Mouse (Mus musculus) c-Kit-positive CD71-positive TER-119-positive erythroid progenitor cells, embryonic 14.5 days (primary cell): ENCODE results near the gene S100a5.

ENCODE experiments used
- DNase-seq: peaks from one replicate; pipeline ENCODE4 v3.0.0-alpha.2; 2013; ENCODE audit warnings: low spot score

The S100a5 gene

GRCm38 (mm10) chr3:90626266-90627021, 18.1 kb downstream of the S100a5 start:
- no peak for DNase-seq

GRCm38 (mm10) chr3:90627366-90627765, 19.0 kb downstream of the S100a5 start:
- no peak for DNase-seq

GRCm38 (mm10) chr3:90627807-90628206, 19.5 kb downstream of the S100a5 start:
- DNase-seq: no peak

GRCm38 (mm10) chr3:90629298-90629697, 21.0 kb downstream of the S100a5 start:
- DNase-seq: no peak

- DNase-seq: no peak
Observed at GRCm38 (mm10) chr3:90631984-90632383, 23.7 kb downstream of the S100a5 start.

GRCm38 (mm10) chr3:90638511-90639275, 30.4 kb downstream of the S100a5 start:
- DNase-seq: no peak

GRCm38 (mm10) chr3:90639511-90640154, 31.3 kb downstream of the S100a5 start:
- peak; percentile 42 for DNase-seq

- DNase-seq: no peak
Observed at GRCm38 (mm10) chr3:90640981-90641380, 32.7 kb downstream of the S100a5 start.

GRCm38 (mm10) chr3:90644220-90644619, 35.9 kb downstream of the S100a5 start:
- peak; percentile 14 for DNase-seq

GRCm38 (mm10) chr3:90647291-90647690, 39.0 kb downstream of the S100a5 start:
- DNase-seq: no peak

- no peak for DNase-seq
Observed at GRCm38 (mm10) chr3:90648981-90649380, 40.7 kb downstream of the S100a5 start.

- no peak for DNase-seq
Observed at GRCm38 (mm10) chr3:90649832-90650231, 41.5 kb downstream of the S100a5 start.

GRCm38 (mm10) chr3:90652878-90653508, 44.7 kb downstream of the S100a5 start:
- DNase-seq: peak; percentile 32

GRCm38 (mm10) chr3:90653717-90654116, 45.4 kb downstream of the S100a5 start, which contains the start of gene S100a7a:
TSS of gene S100a7a (plus strand) at chr3:90654017.
- DNase-seq: no peak

GRCm38 (mm10) chr3:90657405-90657804, 49.1 kb downstream of the S100a5 start:
- DNase-seq: no peak

GRCm38 (mm10) chr3:90659364-90660044, 51.2 kb downstream of the S100a5 start:
- no peak for DNase-seq
